Mouse (Mus musculus): ENCODE measurements around the gene Apoc1.
"Not testable (repeated sequence)": the region's sequence is repeated elsewhere in the genome, so short reads cannot be mapped to it uniquely, and the experiment has no call there.

DNA sequence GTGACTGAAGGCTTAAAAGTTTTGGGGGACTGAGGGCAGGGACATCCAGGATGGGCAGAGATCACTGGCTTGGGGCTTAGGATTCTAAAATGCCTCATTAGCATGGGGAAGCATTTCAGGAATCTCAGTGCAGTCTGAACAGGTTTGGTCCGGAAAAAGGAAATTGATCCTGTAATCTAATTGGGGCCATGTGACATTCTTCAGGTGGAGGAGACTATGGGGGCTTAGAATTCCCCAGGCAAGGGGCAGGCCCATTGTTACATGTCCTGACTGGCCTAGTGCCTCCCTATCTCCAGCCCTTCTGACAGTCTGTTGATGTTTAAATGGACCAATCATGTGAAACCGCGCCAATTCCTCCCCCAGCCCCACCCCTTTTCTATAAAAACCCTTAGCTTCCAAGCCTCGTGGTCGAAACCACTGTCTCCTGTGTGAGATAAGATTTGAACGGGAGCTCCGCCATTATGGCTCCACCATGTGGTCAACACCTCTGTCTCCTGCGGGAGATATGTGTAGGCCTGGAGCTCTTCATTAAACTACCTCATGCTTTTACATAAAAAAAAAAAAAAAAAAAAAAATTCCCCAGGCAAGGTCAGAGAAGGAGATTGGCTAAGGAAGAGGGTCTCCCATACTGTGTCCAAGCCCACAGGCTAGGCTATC is 5.4 kb downstream of the Apoc1 start:
- TF ChIP-seq CTCF (IDR thresholded peaks at IDR 0.05; ENCODE audit: low read depth, low read length) = not testable (repeated sequence)
- TF ChIP-seq POLR2A (IDR thresholded peaks at IDR 0.05; ENCODE audit: extremely low read depth, insufficient read depth, low read length) = 0 out of 2 replicates have a peak, but pooled peaks have one; percentile 28
